Mouse (Mus musculus) B cell, adult 62 days (primary cell): ENCODE data around the gene Pon3. TPM values are rescaled to one million over a fixed set of nuclear protein-coding genes. Genes with fewer than 3 reads are reported as not detected.

Experiments used
- total RNA-seq: library from RNA; stranded (reverse); gene quantifications from 4 replicates; pipeline ENCODE4 v1.2.4, GENCODE M21; 2023

The Pon3 gene
- total RNA-seq, result 2.8 to 4.5 TPM (median 3.6 TPM) in 4 replicates

DNA sequence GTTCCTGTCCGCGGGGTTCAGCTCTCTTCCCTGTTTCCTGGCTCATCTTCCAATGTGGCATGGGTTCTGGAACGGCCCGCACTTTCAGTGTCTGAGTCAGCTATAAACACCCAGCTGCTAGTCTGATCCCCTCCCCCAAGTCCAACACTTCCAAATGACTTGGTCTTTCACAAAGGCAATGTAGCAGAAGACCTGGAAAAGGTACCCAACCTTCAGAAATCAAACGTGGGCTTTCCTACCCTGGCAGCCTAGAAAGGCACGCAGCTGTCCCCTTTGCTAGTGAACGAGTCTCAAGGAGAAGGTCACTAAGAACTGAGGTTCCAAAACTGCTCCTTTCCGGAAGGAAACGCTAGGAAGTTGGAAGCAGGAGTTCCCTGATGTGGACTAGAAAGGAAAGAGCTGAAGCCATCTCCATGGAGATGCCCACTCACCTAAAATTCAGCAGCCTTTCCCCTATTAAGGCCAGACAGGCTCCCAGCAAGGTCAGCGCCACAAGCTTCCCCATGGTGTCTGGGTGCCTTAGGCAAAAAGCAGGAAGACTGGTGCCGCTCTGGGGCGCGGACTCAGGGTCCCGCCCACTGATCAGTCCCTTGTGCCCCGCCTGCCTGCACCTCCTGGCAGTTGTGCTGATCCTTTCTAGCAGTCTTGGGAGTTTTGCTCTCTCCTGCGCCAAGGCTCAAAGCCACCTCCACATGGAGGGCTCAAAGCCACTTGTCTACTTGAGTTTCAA lies at the start of gene Pon3:
Gene Pon3 (minus strand): TSS at position 565 of the 730 bp plus-strand sequence.

DNA sequence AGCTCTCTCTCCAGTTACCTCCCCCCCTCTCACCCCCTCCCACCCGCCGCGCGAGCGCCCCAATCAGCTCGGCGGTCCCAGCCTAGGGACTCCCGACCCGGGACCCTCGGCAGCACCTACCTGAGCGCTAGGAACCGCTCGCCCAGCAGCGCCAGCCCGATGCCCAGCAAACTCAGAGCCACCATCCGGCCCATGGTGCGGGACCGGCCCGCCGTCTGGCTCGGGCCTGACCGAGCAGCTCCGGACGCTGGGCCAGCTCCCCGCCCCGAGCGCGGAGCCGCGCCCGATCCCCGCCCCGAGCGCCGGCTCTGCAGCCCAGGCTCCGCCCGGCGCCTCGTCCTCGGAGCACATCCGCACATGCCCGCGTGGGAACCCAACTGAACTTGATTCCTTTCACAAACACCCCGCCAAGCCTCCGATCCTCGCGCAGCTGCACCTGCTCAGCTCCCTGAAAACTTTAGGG lies 42.0 kb upstream of the Pon3 start, which contains the start of gene Pon2:
Gene Pon2 (minus strand): TSS at position 364 of the 463 bp plus-strand sequence.

DNA sequence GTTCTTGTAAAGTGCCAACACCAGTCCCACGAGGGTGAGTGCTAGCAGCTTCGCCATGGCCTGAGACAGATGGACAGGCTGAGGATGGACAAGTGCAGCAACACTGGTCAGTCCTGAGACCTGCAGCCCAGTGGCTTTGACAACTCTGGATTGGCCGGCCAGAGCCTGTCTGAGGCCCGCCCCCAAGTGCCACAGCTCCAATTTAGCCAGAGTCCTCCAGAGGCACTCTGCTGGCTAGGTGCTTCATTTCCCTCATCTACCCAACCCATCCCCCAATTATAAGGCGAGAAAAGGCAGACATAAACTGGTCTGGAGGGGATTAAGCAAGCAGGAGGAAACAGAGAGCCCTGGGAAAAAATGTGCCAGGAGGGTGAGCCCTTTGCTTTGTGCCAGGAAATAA lies 62.4 kb downstream of the Pon3 start, which contains the start of gene Pon1:
Gene Pon1 (minus strand): TSS at position 254 of the 400 bp plus-strand sequence.

Other genes starting within 250 kb of the Pon3 start
- gene Pon1, start 62.3 kb downstream of the Pon3 start, total RNA-seq, result not detected in 4 replicates
- 22.9 to 25.8 TPM (median 24.1 TPM) in 4 replicates for gene Pon2, start 42.2 kb upstream of the Pon3 start, total RNA-seq
- gene Asb4, start 127.1 kb upstream of the Pon3 start, total RNA-seq, result not detected in 4 replicates
- gene Pdk4, start 240.0 kb upstream of the Pon3 start, total RNA-seq, result not detected in 4 replicates